Mouse (Mus musculus) layer of hippocampus, adult 2 months (tissue): ENCODE measurements around the gene Itgb3. TPM values are rescaled to one million over a fixed set of nuclear protein-coding genes. Genes with fewer than 3 reads are reported as not detected.

Source experiments
- DNase-seq, 2 experiments: peaks; one replicate each; pipeline ENCODE4 v3.0.0; 2022; ENCODE audit warnings: low spot score in 2 of 2
- H3K27ac ChIP-seq: fragments of 200-600 bp; 2 replicates; pipeline ENCODE4 v1.8.1; 2022
- H3K4me3 ChIP-seq: fragments of 200-600 bp; 2 replicates; pipeline ENCODE4 v1.8.1; 2022; ENCODE audit warnings: mild to moderate bottlenecking
- CTCF ChIP-seq: fragments of 200-600 bp; conservative IDR thresholded peaks from 2 replicates; pipeline ENCODE4 v1.8.1; 2022; ENCODE audit warnings: antibody characterized with exemption, mild to moderate bottlenecking, moderate library complexity
- total RNA-seq, 2 experiments: library from RNA; stranded (reverse); gene quantifications; 2 replicates each; pipeline ENCODE4 v1.2.3; 2021

Itgb3 gene
- total RNA-seq, 2 experiments from 2014 or later: 1.3 to 1.4 TPM

DNA sequence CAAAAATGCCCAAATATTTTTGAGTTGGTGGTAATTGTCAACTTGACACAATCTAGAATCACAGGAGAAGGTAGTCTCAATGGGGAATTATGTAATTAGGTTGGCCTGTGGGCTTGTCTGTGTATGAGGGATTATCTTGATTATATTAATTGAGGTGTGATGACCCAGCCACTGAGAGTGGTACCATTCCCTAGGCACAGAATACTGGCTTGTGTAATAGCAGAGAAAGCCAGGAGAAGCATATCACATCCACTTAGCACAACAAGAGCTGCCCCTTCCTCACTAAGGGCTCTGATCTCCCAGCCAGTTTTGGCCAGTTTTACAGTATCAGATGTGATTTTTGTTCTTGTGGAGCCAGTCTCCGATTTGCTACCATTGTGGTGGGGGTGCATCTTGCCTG lies 18.2 kb upstream of the Itgb3 start:
- TF ChIP-seq CTCF: no peak
- no peak overlapping the region for H3K4me3 ChIP-seq

GRCm38 (mm10) chr11:104590148-104590547 lies 17.7 kb upstream of the Itgb3 start:
- DNase-seq: peak; percentile 66 to 82
- no peak overlapping the region for H3K4me3 ChIP-seq
- H3K27ac ChIP-seq: no peak overlapping the region
- TF ChIP-seq CTCF: peak; percentile 99

More for the DNA sequence above, 18.2 kb upstream of the Itgb3 start:
- H3K27ac ChIP-seq: no peak overlapping the region
- no peak for DNase-seq

- TF ChIP-seq CTCF: no peak
- no peak overlapping the region for H3K4me3 ChIP-seq
Measured at GRCm38 (mm10) chr11:104592066-104592835, 15.5 kb upstream of the Itgb3 start.

DNA sequence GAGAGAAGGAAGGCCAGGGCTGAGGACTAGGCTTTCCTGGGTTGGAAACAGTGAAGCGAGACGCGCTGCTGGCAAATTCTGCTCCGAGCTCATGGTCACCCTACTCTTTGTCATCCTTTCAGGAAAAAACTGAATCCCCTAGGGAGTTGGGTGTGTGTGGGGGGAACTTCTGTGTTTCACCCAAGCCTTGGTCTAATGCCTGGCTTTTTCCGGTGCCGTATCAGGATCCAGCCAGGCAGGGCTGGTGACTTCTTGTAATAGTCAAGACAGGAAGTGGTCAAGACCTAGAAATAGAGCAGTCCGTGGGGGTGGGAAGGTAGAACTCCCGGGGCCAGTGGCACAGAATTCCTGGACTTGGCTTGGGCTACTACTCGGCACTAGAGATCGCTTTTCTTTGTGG lies 11.4 kb upstream of the Itgb3 start:
- TF ChIP-seq CTCF: no peak
- no peak overlapping the region for H3K27ac ChIP-seq

More at GRCm38 (mm10) chr11:104592066-104592835, 15.5 kb upstream of the Itgb3 start:
- no peak for DNase-seq
- no peak overlapping the region for H3K27ac ChIP-seq

DNA sequence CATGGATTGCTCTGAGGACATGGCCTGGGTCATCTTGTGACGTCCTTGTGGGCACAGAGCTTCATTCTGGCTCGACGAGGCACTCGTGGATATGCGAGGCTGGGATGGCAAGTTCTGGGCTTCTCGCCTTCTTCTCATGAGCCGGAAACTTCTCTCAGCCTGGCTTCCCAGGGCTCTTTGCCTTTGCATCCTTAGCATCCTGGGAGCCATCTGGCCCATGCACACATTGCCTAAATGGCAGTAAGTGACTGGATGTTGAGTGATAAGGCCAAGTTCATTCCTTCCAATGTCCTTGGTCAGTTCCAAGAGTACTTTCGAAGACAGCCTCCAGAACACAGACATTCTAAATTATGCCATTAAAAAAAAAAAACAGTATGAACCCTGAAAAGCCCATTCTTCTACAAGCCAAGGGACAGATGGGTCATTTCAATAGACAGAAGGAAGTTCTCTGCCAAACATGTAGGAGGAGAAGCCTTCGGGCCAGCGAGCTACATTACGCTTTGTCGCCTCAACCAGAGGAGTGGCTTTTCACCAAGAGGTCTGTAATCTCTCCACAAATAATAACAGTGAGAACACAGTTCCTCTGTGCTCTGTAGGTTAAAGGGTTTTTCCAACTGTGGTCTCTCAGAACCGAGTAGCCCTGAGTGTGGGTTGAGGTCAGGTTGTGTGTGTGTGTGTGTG lies 8.4 kb upstream of the Itgb3 start:
- Histone ChIP-seq H3K4me3 (no peak overlapping the region), H3K27ac (no peak overlapping the region)
- DNase-seq: no peak
- TF ChIP-seq CTCF: no peak

More for the DNA sequence above, 11.4 kb upstream of the Itgb3 start:
- DNase-seq: no peak
- no peak overlapping the region for H3K4me3 ChIP-seq

GRCm38 (mm10) chr11:104600675-104601074 lies 7.1 kb upstream of the Itgb3 start:
- no peak for TF ChIP-seq CTCF
- Histone ChIP-seq H3K4me3 (no peak overlapping the region), H3K27ac (no peak overlapping the region)
- no peak for DNase-seq

DNA sequence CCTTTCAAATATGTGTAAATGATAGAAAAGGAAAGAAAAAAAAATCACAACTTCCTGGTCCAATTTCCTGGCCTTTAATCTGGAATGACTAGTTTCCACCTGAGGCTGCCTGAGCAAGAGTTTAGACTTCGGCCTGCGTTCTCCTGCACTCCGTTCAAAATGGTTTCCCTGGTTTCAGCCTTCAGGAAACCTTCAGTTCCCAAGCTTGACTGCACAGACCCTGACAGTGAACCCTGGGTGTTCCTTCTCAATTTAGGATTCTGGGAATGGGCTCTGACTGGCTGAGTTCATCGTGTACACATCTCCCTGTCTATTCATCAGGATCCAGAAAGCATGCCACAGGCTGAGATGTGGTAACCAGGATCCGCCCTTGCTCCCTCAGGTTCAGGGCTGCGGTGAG lies 3.6 kb upstream of the Itgb3 start:
- DNase-seq: no peak
- Histone ChIP-seq H3K27ac (no peak overlapping the region), H3K4me3 (no peak overlapping the region)
- TF ChIP-seq CTCF: no peak

GRCm38 (mm10) chr11:104608249-104608920 lies 585 bp downstream of the Itgb3 start:
- Histone ChIP-seq H3K27ac (peak overlapping the region; percentile 37; the same call in 1 of the 2 replicates), H3K4me3 (peak overlapping the region; percentile 57)
- DNase-seq: no peak
- no peak for TF ChIP-seq CTCF

GRCm38 (mm10) chr11:104609033-104609684 lies 1.4 kb downstream of the Itgb3 start:
- Histone ChIP-seq H3K4me3 (no peak overlapping the region), H3K27ac (no peak overlapping the region)
- no peak for TF ChIP-seq CTCF
- no peak for DNase-seq

DNA sequence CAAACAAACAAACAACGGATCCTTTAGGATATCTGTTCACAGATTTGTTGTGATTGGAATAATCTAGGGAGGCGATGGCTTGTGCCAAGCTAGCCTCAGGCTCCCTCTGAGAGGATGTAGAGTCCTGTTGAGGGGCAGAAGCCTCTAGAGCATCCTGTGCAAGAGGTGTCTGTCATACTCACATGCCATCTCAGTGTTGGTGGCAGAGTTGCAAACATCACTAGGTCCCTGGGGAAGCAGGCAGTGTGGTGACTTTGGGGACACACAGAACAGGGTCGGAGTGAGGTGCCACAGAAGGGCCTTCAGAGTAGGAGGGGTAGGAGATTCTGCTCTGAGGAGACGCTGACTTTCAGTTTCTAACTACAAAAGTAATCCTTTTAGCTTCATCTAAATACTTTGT lies 1.9 kb downstream of the Itgb3 start:
- no peak overlapping the region for H3K27ac ChIP-seq
- H3K4me3 ChIP-seq: no peak overlapping the region
- TF ChIP-seq CTCF: no peak
- DNase-seq: no peak

DNA sequence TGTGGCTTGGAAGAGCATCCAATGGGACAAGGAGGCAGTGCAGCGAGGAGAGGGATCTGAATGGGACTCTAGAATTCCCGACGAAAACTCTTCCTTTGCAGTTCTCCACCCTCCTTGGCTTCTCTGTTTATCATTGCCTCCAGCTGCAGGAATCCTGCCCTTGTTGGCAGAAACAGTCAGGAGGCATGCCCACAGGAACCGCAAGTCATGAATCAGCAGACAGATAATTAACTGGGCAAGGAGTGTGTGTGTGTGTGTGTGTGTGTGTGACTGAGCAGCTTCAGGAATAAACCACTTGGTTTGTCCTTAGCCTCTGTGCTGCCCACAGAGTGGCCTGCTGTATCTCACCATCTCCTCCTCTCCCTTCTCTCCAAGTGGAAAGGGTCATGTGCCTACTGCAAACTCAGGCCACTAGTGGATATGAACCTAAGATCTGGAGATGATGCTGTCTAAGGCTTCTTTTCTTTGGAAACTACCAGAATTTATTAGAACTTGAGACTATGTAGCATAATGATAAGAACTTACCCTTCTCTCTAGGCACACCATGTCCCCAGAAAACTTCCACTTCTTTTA lies 3.9 kb downstream of the Itgb3 start:
- DNase-seq: no peak
- H3K4me3 ChIP-seq: no peak overlapping the region
- H3K27ac ChIP-seq: no peak overlapping the region
- TF ChIP-seq CTCF: no peak

DNA sequence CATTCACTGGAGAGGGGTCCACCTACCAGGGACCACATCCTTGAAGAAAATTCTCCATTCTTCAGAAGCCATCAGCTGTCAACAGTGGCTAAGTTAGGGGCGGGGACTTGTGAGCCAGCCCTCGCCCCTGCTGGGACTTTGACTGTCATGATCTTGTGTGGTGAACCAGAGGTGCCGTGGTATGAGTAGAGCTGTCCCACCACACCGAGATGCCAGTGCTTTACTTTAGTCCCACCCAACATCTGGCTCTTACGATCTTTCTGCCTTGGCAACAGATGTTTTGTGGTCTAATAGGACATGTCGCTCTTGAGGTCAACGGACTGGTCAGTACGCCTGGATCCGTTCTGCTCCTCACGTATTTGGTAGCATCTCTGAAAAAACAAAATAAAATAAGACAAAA lies 5.8 kb downstream of the Itgb3 start:
- TF ChIP-seq CTCF: no peak
- H3K4me3 ChIP-seq: no peak overlapping the region
- no peak overlapping the region for H3K27ac ChIP-seq
- DNase-seq: no peak
